Mouse (Mus musculus) bone marrow macrophage, adult 2 months (primary cell): ENCODE results near the gene Olfml3.

Experiments
- CTCF ChIP-seq: IDR thresholded peaks from 2 replicates; pipeline ENCODE4 v1.5.1; 2012; ENCODE audit warnings: low read depth, mild to moderate bottlenecking, low read length, moderate library complexity
- POLR2A ChIP-seq: IDR thresholded peaks from 2 replicates; pipeline ENCODE4 v1.6.1; 2012; ENCODE audit warnings: mild to moderate bottlenecking, low read depth, low read length, borderline replicate concordance

- TF ChIP-seq POLR2A: no peak
- TF ChIP-seq CTCF: no peak
Observed at GRCm38 (mm10) chr3:103756920-103757319, 19.1 kb upstream of the Olfml3 start.
